Mouse (Mus musculus) urinary bladder, postnatal 25 days (tissue): ENCODE data around the gene Ugcg.

ENCODE experiments used
- DNase-seq: peaks from one replicate; pipeline ENCODE4 v3.0.0; 2022; ENCODE audit warnings: low spot score

Gene Ugcg

GRCm38 (mm10) chr4:59224889-59225288, 35.8 kb downstream of the Ugcg start:
- no peak for DNase-seq

DNA sequence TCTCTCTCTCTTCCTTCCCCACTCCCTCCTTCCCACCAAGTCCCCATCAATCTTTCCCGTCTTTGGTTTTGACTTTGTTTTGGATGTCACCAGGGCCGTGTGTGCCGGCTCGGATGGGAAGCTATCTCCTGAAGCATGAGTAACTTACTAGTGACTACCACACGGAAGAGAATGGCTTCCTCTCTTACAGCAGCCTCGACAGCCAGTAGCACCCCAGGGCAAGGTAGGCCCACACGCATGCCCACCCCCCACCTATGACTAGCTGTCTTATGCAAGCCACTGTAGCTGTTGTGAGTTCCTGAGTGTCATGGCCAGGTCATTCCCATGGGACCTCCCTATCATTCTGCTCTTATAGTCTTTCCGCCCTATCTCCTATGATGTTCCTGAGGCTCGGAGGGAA, 38.0 kb downstream of the Ugcg start:
- DNase-seq, result no peak

DNA sequence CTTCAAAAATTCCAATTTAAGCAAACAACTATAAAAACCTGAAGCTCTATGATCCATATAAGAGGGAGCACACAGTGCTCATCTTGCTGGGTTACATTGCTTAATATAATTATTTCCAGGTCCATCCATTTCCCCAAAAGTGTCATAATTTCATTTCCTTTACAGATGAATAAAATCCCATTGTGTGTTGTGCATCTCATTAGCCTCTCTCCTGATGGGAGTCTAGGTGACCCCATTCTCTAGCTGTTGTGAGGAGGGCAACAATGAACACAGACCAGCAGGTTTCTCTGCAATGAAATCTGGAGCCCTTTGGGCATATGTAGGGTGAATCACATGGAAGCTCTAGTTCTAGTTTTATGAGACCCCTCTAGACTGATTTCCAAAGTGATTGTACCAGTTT, 39.9 kb downstream of the Ugcg start:
- no peak for DNase-seq

- no peak for DNase-seq
Observed at GRCm38 (mm10) chr4:59231266-59232055, 42.4 kb downstream of the Ugcg start.

GRCm38 (mm10) chr4:59234014-59234413, 45.0 kb downstream of the Ugcg start:
- no peak for DNase-seq

DNA sequence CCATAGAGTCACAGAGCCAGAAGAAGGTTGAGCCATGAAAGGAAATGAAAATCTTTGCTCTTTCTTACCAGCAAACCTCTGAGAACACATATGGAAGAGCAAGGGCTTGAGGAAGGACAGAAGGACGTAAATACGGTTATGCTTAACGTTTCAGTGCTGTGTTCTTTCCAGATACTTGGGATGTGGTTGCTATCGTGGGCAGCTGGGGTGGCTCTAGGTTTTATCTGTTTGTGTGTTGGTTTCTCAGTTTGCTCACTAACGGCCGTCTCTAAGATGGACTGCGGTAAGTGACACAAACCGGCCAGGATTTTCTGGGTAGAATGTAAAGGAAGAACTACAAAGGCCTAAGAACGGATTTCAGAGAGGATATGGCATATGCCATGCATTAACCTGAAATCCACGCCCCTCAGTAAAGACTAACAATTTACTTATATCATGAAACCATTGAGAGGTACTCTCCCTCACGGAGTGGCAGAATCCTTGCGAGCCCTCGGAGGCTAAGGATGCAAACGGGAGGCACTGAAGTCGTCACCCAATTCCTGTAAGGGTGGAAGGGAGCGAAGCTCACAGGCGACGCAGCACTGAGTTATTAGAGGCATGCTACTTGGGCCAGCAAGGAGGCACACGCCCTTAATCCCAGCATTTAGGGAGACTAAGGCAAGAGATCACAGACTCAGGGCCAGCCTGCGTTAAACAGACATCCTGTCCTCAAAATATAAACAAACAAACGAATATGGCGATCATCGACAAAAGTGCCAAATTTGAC, 45.6 kb downstream of the Ugcg start:
- no peak for DNase-seq

- DNase-seq, result no peak
Observed at GRCm38 (mm10) chr4:59236362-59236761, 47.3 kb downstream of the Ugcg start.

GRCm38 (mm10) chr4:59238641-59239311, 49.7 kb downstream of the Ugcg start:
- DNase-seq, result no peak

GRCm38 (mm10) chr4:59239312-59239728, 50.3 kb downstream of the Ugcg start:
- no peak for DNase-seq

GRCm38 (mm10) chr4:59240160-59240559, 51.1 kb downstream of the Ugcg start:
- DNase-seq, result no peak

DNA sequence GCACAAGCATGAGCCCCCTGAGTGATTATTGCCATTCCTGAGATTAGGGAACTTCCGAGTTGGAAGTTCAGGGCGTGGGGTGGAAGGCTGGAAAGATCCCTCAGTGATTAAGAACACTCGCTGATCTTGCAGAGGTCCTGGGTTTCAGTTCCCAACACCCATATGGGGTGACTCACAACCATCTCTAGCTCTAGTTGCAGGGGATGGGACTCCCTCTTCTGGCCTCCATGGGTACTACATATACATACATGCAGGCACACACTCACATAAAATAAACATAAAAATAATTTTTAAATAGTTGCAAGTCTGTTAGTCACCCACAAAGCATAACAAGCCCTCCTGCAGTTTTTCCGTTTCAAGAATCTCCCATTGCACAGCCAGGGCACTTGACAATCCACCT, 52.0 kb downstream of the Ugcg start:
- DNase-seq, result no peak

- no peak for DNase-seq
Observed at GRCm38 (mm10) chr4:59242221-59242620, 53.2 kb downstream of the Ugcg start.

GRCm38 (mm10) chr4:59243802-59244493, 54.9 kb downstream of the Ugcg start:
- DNase-seq, result no peak

DNA sequence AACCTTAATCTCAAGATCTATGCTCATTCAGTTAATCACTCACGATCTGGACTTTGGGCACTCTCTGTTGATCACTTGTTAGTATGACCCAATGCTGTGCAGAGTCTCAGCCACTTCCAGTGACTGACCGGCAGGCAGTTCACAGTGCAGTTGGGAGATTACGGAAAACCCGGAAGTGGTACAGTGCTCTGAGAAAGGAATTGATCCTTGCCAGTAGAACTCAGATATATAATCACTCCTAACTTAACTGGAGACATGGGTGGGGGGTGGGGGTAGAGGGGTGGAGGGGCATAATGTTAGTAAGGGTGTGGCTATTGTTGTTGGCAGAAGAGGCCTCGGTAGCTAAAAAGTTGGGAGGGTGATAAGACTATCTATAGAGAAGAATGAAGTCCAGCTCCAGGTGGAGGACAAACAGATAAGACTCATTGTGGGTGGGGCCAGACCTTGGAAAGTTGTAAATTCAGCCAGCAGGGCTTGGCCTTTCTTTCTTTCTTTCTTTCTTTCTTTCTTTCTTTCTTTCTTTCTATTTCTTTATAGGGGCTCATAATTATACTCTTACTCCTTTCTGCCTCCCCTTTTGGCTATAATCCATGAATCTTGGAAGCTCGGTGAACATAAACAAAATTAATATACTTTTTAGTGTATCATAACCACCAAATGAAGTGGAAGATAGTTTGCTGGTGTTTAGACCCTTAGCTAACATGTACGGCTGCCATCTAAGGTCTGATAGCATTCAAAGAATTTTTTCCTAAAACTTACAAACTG, 55.9 kb downstream of the Ugcg start:
- no peak for DNase-seq

DNA sequence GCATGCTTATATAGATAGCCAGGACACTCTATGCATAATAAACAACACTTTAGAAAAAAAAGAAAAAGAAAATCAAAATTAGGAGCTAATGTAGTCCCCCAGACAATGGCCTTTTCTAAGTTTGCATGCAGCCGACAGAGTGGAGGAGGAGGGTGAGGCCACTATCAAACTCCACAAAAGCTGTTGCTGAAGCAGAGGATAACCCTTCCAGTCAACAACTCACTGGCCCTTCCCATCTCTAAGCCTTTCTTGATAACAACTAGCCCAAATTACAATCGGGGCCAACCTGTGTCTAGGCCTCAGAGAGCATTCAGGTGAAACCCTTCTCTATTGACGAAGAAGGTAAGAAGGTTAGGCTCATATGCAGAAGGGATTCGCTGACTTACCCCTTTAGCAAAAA, 56.7 kb downstream of the Ugcg start:
- no peak for DNase-seq

- DNase-seq, result no peak
Observed at GRCm38 (mm10) chr4:59247545-59247944, 58.5 kb downstream of the Ugcg start.

DNA sequence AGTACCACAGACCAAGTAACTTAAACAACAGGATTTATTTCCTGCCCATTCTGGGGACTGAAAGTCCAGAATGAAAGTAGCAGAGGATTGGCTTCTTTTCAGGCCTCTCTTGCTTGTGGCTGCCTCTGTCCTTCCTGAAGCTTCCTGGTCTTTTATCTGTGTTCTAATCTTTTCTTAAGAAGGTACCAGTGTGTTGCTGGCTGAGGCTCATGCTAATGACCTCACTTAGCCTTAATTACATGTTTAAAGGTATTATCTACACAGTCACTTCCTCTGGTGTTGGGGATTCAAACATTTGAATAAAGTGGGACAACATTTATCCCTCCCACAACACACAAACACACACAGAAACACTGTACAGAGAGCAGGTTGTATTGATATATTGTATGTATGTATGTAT, 59.0 kb downstream of the Ugcg start:
- DNase-seq, result no peak

DNA sequence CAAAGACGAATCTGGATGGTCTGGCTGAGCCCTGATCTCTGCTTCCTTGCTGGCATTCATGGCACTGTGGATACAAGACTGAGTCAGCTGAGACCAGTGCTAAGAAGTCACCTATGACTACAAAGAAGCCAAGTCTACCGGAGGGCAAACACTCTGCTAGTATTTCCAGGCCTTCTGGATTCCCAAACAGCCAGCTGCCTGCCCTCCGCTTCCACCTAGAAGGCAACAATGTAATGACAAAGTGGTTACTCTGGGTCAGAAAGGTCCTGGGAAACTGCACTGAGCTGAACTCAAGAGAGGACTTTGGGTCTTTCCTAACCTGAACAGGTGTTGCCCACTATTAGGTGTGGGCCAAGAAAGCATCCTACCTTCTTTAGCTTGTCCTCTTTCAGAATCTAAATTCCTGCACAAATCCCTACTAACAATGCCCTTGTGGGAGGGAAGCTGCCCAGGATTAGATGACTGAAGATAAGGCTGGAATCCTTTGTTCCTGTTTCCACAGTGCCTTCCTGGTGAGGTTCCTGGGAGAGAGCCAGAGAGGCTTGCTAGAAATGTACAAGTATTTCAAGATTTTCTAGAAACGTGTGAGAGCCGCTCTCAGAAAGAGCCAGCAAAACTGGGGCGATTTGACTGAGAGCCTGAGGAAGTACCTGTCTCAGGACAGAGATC, 63.5 kb downstream of the Ugcg start:
- DNase-seq, result no peak

- DNase-seq, result no peak
Observed at GRCm38 (mm10) chr4:59253055-59253434, 64.0 kb downstream of the Ugcg start.

DNA sequence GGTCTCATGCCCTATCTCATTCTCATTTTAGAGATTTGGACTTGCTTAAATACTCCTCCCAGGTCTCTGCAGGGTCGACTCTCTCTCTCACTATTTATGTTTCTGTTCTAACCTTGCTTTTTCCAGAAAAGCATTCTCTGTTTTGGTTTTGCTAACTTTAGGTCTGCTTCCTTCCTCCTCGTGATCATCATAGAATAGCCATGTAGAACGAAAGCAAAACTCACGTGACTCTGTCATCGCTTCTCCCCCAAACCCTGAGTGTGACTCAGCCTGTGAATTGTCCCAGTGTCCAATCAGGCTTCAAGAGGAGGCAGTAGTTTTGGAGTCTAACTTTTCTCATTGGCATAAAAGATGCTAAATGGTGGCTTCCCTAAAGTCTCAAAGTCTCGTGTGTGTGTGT, 65.3 kb downstream of the Ugcg start:
- no peak for DNase-seq

- DNase-seq, result no peak
Observed at GRCm38 (mm10) chr4:59255988-59256387, 66.9 kb downstream of the Ugcg start.
